Mouse (Mus musculus): Measurements from ENCODE around the gene Sfxn3.

DNA sequence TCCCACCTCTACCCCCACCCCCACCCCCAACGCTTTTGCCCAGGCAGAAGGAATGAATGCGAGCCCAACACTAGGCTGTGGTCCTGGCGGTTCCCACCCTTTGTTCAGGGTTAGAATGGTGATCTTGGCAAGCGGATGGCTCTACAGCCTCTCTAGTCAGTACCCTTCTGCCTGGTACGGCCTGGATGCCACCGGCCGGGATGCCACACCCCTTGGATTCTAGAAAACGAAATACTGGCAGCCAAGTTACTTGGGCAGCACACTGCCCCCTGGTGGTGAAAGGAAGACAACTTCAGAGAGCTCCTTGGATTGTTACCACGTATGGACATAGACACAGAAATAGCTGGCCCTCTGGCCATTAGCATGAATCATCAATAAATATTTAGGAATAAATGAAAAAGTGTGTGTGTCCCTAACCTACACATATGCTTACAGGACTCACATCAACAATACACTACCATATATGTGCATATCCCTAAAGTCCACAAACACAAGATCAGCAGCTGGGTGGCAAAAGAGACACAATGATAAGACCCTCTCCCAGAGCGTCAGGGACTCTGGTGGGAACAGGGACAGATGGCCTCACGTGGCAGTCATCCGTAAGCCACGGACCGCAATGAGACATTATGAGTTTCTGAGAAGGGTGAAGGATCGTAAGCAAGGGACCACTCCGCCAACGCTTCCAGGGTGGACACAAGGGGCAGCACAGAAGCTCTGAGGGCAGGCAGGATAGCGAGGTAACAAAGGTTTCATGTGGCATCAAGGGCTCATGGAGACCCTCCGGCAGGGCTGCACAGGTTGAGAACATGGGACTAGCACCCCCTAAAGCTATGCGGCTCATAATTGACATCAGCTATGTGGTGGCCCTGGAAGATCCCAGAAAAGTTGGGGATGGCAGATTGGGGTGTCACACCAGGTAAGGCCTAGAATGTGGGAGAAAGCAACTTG, 16.3 kb upstream of the Sfxn3 start:
- TF ChIP-seq CTCF (IDR thresholded peaks at IDR 0.05; ENCODE audit: insufficient read depth, low read depth, low read length) = peak; percentile 32
- TF ChIP-seq POLR2A (IDR thresholded peaks at IDR 0.05; ENCODE audit: insufficient read depth, low read depth, low read length) = no peak
